Mouse (Mus musculus) G1E (cell line): ENCODE results near the gene Crtap. TPM values are rescaled to one million over a fixed set of nuclear protein-coding genes. Genes with fewer than 3 reads are reported as not detected.

ENCODE experiments used
- ATAC-seq: 2 replicates; pipeline ENCODE4 v1.8.0; 2016; ENCODE audit warnings: mild to moderate bottlenecking; ENCODE audit not compliant: insufficient number of reproducible peaks, poor library complexity, low FRiP score, severe bottlenecking; ENCODE audit errors: extremely low read depth
- DNase-seq: peaks from one replicate; pipeline ENCODE4 v3.0.0; 2012; ENCODE audit warnings: low spot score
- H3K27me3 ChIP-seq: 2 replicates; pipeline ENCODE4 v1.6.1; 2012; ENCODE audit warnings: mild to moderate bottlenecking, low read length, inconsistent platforms; ENCODE audit not compliant: insufficient read depth
- H3K36me3 ChIP-seq: replicated peaks from 2 replicates; pipeline ENCODE3; 2012; ENCODE audit warnings: mild to moderate bottlenecking, inconsistent platforms
- H3K4me1 ChIP-seq: 2 replicates; pipeline ENCODE4 v1.6.1; 2012; ENCODE audit warnings: low read depth, low read length, inconsistent platforms, mixed read lengths; ENCODE audit not compliant: insufficient read depth
- H3K4me3 ChIP-seq: 2 replicates; pipeline ENCODE4 v1.5.1; 2012; ENCODE audit warnings: low read depth, mild to moderate bottlenecking, inconsistent platforms, low read length, moderate library complexity, mixed read lengths
- H3K9me3 ChIP-seq: replicated peaks from 2 replicates; pipeline ENCODE4 v1.6.1; 2012; ENCODE audit warnings: inconsistent platforms
- CTCF ChIP-seq: IDR thresholded peaks from 2 replicates; pipeline ENCODE4 v1.5.1; 2012; ENCODE audit warnings: low read depth, low read length, inconsistent platforms, mixed read lengths
- GATA1 ChIP-seq: IDR thresholded peaks from 2 replicates; pipeline ENCODE4 v1.6.1; 2012; ENCODE audit warnings: borderline replicate concordance, low read length, inconsistent platforms, mixed read lengths
- GATA2 ChIP-seq: IDR thresholded peaks from 2 replicates; pipeline ENCODE4 v1.6.1; 2012; ENCODE audit warnings: low read depth, low read length, inconsistent platforms, borderline replicate concordance
- POLR2AphosphoS5 ChIP-seq: IDR thresholded peaks from 2 replicates; pipeline ENCODE4 v1.6.1; 2012; ENCODE audit warnings: low read depth, low read length, inconsistent platforms; ENCODE audit not compliant: insufficient replicate concordance
- TAL1 ChIP-seq: conservative IDR thresholded peaks from 2 replicates; pipeline ENCODE4 v1.6.1; 2012; ENCODE audit warnings: low read depth, low read length, inconsistent platforms, mixed read lengths
- polyA plus RNA-seq: library from polyadenylated mRNA; stranded (reverse); fragments of >175 nt; gene quantifications from 2 replicates; pipeline ENCODE4 v1.2.3, GENCODE M21; 2012
- total RNA-seq, 2 experiments: library from RNA; stranded (forward) in 1 of 2; stranded (reverse) in 1 of 2; fragments of 200-1000 nt in 1 of 2; fragments of >200 nt in 1 of 2; fragmentation: Nextera tagmentation in 1 of 2; gene quantifications; 2 replicates each; pipeline ENCODE4 v1.2.3; 2014 to 2017

Crtap gene
- total and polyA plus RNA-seq, 3 experiments, result 5.5 to 17.9 (median 12.6) TPM

- peaks cover 41% of the 10 kb centered on the region for H3K36me3 ChIP-seq
- no peaks in the 10 kb centered on the region for H3K27me3 ChIP-seq
- TF ChIP-seq TAL1, result no peak
- no peak for TF ChIP-seq CTCF
- TF ChIP-seq GATA1, result no peak
- no peak for TF ChIP-seq GATA2
- TF ChIP-seq POLR2AphosphoS5, result no peak
- peaks cover 10% of the 10 kb centered on the region for H3K9me3 ChIP-seq
- H3K4me1 ChIP-seq, result no peaks in the 10 kb centered on the region
- no peak overlapping the region for H3K4me3 ChIP-seq
- DNase-seq (no peak), ATAC-seq (no peak)
These were observed 31.3 kb upstream of the Crtap start for GRCm38 (mm10) chr9:114421797-114422196.

GRCm38 (mm10) chr9:114421045-114421444 is 30.6 kb upstream of the Crtap start:
- no peak for ATAC-seq
- Histone ChIP-seq H3K4me1 (no peaks in the 10 kb centered on the region), H3K4me3 (no peak overlapping the region), H3K27me3 (no peaks in the 10 kb centered on the region), H3K36me3 (peaks cover 43% of the 10 kb centered on the region), H3K9me3 (peaks cover 15% of the 10 kb centered on the region)
- no peak for TF ChIP-seq GATA2
- no peak for TF ChIP-seq TAL1
- 0 out of 2 replicates have a peak, but pooled peaks have one; percentile 27 for TF ChIP-seq CTCF
- no peak for DNase-seq

DNA sequence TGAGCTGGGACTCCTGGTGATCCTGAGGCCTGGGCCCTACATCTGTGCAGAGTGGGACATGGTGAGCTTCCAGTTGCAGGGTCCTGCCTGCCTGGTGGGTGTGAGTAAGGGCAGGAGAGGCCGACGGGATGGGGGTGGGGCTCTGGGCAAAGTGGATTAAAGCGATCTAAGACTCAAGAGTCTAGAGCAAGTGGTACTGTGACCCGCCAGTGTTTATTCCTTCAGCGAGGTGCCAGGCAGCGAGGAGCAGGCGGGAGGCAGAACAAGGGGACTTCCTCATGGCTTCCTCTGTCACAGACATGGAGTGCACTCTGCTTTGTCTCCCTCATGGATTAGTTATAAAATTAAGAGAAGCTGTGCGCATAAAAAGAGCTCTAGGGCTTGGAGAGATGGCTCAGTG is 30.0 kb upstream of the Crtap start:
- Histone ChIP-seq H3K4me1 (no peaks in the 10 kb centered on the region), H3K27me3 (no peaks in the 10 kb centered on the region), H3K9me3 (peaks cover 10% of the 10 kb centered on the region), H3K36me3 (peaks cover 43% of the 10 kb centered on the region), H3K4me3 (no peak overlapping the region)
- DNase-seq (no peak), ATAC-seq (no peak)
- TF ChIP-seq CTCF (no peak), TAL1 (no peak), GATA2 (no peak), POLR2AphosphoS5 (no peak), GATA1 (no peak)

- DNase-seq (no peak), ATAC-seq (peak; percentile 65)
- Histone ChIP-seq H3K36me3 (peaks cover 52% of the 10 kb centered on the region), H3K4me1 (peaks cover 8% of the 10 kb centered on the region; the same call in 1 of the 2 replicates), H3K4me3 (no peak overlapping the region), H3K9me3 (peaks cover 9% of the 10 kb centered on the region; the same call in 1 of the 2 replicates), H3K27me3 (no peaks in the 10 kb centered on the region)
- TF ChIP-seq CTCF (peak; percentile 52; the same call in 1 of the 2 replicates), TAL1 (no peak)
These were observed 27.7 kb upstream of the Crtap start for GRCm38 (mm10) chr9:114418187-114418586.

- Histone ChIP-seq H3K36me3 (peaks cover 60% of the 10 kb centered on the region), H3K9me3 (peaks cover 14% of the 10 kb centered on the region), H3K27me3 (no peaks in the 10 kb centered on the region), H3K4me1 (peaks cover 8% of the 10 kb centered on the region; the same call in 1 of the 2 replicates), H3K4me3 (no peak overlapping the region)
- TF ChIP-seq CTCF (no peak), POLR2AphosphoS5 (no peak), TAL1 (no peak), GATA2 (no peak), GATA1 (no peak)
- no peak for ATAC-seq
- DNase-seq, result no peak
These were observed 26.4 kb upstream of the Crtap start for GRCm38 (mm10) chr9:114416646-114417517.

DNA sequence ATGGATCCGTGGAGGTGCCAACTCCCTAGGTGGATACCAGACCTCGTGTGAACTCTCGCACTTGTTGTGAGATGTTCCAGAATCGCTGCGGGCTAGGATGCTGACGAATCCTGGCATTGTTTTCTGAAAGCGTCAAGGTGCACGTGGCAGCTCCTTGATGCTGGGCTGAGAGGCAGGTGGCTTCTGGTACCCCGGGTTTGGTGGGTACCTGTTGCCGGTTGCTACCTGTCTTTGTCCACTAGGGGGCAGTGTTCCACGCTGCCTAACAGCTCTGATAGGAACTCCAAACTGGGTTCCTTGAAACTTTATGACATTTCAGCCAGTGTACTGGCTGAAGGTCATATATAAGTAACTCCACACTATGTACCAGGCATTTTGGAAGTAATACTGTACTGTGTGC is 25.2 kb upstream of the Crtap start:
- peaks cover 8% of the 10 kb centered on the region; the same call in 1 of the 2 replicates for H3K4me1 ChIP-seq
- H3K4me3 ChIP-seq, result no peak overlapping the region
- peaks cover 21% of the 10 kb centered on the region for H3K9me3 ChIP-seq
- ATAC-seq (no peak), DNase-seq (peak; percentile 30)
- H3K27me3 ChIP-seq, result no peaks in the 10 kb centered on the region
- peak; percentile 92 for TF ChIP-seq CTCF
- TF ChIP-seq TAL1, result no peak
- no peak for TF ChIP-seq GATA1
- no peak for TF ChIP-seq POLR2AphosphoS5
- TF ChIP-seq GATA2, result no peak
- H3K36me3 ChIP-seq, result peaks cover 71% of the 10 kb centered on the region

DNA sequence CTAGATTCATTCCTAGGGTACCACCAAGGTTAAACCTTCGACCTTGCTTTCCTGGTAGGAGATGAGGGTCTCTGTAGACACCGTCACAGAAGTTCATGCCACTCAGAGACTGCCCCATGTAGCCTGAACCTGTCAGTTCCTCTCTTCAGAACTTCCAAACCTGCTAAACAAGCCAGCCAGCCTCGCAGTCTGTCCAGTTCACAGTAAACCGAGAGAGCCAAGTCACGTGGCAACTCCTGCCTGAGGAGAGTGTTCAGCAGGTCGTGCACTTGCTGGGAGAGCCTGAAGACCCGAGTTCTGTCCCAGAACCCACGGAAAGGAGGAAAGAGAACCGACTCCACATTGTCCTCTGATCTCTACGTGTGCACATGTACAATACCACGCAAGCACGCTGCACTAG is 23.4 kb upstream of the Crtap start:
- Histone ChIP-seq H3K36me3 (peaks cover 80% of the 10 kb centered on the region), H3K4me1 (peaks cover 8% of the 10 kb centered on the region; the same call in 1 of the 2 replicates), H3K4me3 (no peak overlapping the region), H3K27me3 (no peaks in the 10 kb centered on the region), H3K9me3 (peaks cover 27% of the 10 kb centered on the region)
- ATAC-seq, result no peak
- no peak for DNase-seq
- TF ChIP-seq GATA1, result no peak
